Mouse (Mus musculus) cerebellum, adult 2 months (tissue): ENCODE data around the gene Ucp2.

Experiments
- CTCF ChIP-seq: fragments of 200-500 bp; IDR thresholded peaks from 2 replicates; pipeline ENCODE4 v1.5.1; 2011; ENCODE audit warnings: low read depth, mild to moderate bottlenecking, control low read depth, low read length, moderate library complexity, borderline replicate concordance; ENCODE audit not compliant: insufficient read depth
- POLR2A ChIP-seq: fragments of 200-500 bp; IDR thresholded peaks from 2 replicates; pipeline ENCODE4 v1.6.1; 2011; ENCODE audit warnings: low read length, control low read depth, borderline replicate concordance; ENCODE audit not compliant: insufficient read depth

- TF ChIP-seq POLR2A, result no peak
- peak; percentile 39; the same call in 1 of the 2 replicates for TF ChIP-seq CTCF
These were observed 57.3 kb downstream of the Ucp2 start for GRCm38 (mm10) chr7:100550338-100551007.
